Mouse (Mus musculus) liver, adult 2 months (tissue): ENCODE measurements around the gene Tmigd3. TPM values are rescaled to one million over a fixed set of nuclear protein-coding genes. Genes with fewer than 3 reads are reported as not detected.
"Not testable (repeated sequence)": the region's sequence is repeated elsewhere in the genome, so short reads cannot be mapped to it uniquely, and the experiment has no call there.

Experiments
- DNase-seq: peaks from one replicate; pipeline ENCODE4 v3.0.0-alpha.2; 2011; ENCODE audit warnings: low read depth, low spot score; ENCODE audit errors: extremely low read depth
- H3K27ac ChIP-seq: fragments of 200-500 bp; replicated peaks from 2 replicates; pipeline ENCODE4 v1.5.1; 2012; ENCODE audit warnings: low read depth, mild to moderate bottlenecking, control low read depth, inconsistent platforms, low read length; ENCODE audit not compliant: insufficient read depth
- H3K27me3 ChIP-seq: fragments of 200-500 bp; 2 replicates; pipeline ENCODE4 v1.6.1; 2012; ENCODE audit warnings: mild to moderate bottlenecking, moderate library complexity, low read length, inconsistent platforms; ENCODE audit not compliant: control insufficient read depth, insufficient read depth
- H3K36me3 ChIP-seq: fragments of 200-500 bp; 2 replicates; pipeline ENCODE4 v1.6.1; 2012; ENCODE audit warnings: low read length, inconsistent platforms; ENCODE audit not compliant: control insufficient read depth, insufficient read depth
- H3K4me1 ChIP-seq: fragments of 200-500 bp; 2 replicates; pipeline ENCODE4 v1.6.1; 2011; ENCODE audit warnings: low read length; ENCODE audit not compliant: control insufficient read depth, insufficient read depth
- H3K4me3 ChIP-seq: fragments of 200-500 bp; 2 replicates; pipeline ENCODE4 v1.5.1; 2011; ENCODE audit warnings: low read depth, mild to moderate bottlenecking, control low read depth, low read length, moderate library complexity; ENCODE audit not compliant: insufficient read depth
- H3K79me2 ChIP-seq: fragments of 200-500 bp; 2 replicates; pipeline ENCODE4 v1.6.1; 2012; ENCODE audit warnings: inconsistent platforms, mild to moderate bottlenecking, low read length, moderate library complexity; ENCODE audit not compliant: control insufficient read depth, insufficient read depth
- H3K9ac ChIP-seq: fragments of 200-500 bp; 2 replicates; pipeline ENCODE4 v1.6.1; 2012; ENCODE audit warnings: low read depth, mild to moderate bottlenecking, control low read depth, inconsistent platforms, low read length
- CTCF ChIP-seq: fragments of 200-500 bp; IDR thresholded peaks from 2 replicates; pipeline ENCODE4 v1.5.1; 2011; ENCODE audit warnings: low read depth, low read length, control low read depth
- POLR2A ChIP-seq: fragments of 200-500 bp; IDR thresholded peaks from 2 replicates; pipeline ENCODE4 v1.6.1; 2011; ENCODE audit warnings: low read length, control low read depth; ENCODE audit not compliant: insufficient read depth; ENCODE audit errors: extremely low read depth
- WGBS: fragments of 180-500 bp; shearing (Covaris S2); methylation state at CpG from one replicate; pipeline ENCODE4 v1.1.7; 2018; 5-methylcytosine and 5-hydroxymethylcytosine counted together
- polyA plus RNA-seq: library from polyadenylated mRNA; depleted of rRNA; stranded (reverse); fragments of >200 nt; gene quantifications from 2 replicates; pipeline ENCODE4 v1.2.3, GENCODE M21; 2012
- total RNA-seq: library from RNA; depleted of rRNA; stranded (reverse); fragments of >200 nt; gene quantifications from 2 replicates; pipeline ENCODE4 v1.2.3, GENCODE M21; 2014

Tmigd3 gene
- total and polyA plus RNA-seq, 2 experiments: 0.12 TPM; not detected in 1

GRCm38 (mm10) chr3:105915281-105915680 is 44.6 kb downstream of the Tmigd3 start:
- no peaks in the 10 kb centered on the region for H3K36me3 ChIP-seq
- no peaks in the 10 kb centered on the region for H3K79me2 ChIP-seq
- DNase-seq: no peak
- no peak overlapping the region for H3K27ac ChIP-seq
- WGBS: 37% methylated on average over 1 of the region's 1 CpGs
- TF ChIP-seq POLR2A (no peak), CTCF (no peak)
- no peak overlapping the region for H3K9ac ChIP-seq
- no peaks in the 10 kb centered on the region for H3K4me1 ChIP-seq
- H3K27me3 ChIP-seq: no peaks in the 10 kb centered on the region
- no peak overlapping the region for H3K4me3 ChIP-seq

GRCm38 (mm10) chr3:105916455-105916854 is 45.8 kb downstream of the Tmigd3 start:
- not testable (repeated sequence) for H3K79me2 ChIP-seq, H3K27me3 ChIP-seq, H3K4me1 ChIP-seq, DNase-seq, H3K27ac ChIP-seq, H3K9ac ChIP-seq, H3K36me3 ChIP-seq, H3K4me3 ChIP-seq

DNA sequence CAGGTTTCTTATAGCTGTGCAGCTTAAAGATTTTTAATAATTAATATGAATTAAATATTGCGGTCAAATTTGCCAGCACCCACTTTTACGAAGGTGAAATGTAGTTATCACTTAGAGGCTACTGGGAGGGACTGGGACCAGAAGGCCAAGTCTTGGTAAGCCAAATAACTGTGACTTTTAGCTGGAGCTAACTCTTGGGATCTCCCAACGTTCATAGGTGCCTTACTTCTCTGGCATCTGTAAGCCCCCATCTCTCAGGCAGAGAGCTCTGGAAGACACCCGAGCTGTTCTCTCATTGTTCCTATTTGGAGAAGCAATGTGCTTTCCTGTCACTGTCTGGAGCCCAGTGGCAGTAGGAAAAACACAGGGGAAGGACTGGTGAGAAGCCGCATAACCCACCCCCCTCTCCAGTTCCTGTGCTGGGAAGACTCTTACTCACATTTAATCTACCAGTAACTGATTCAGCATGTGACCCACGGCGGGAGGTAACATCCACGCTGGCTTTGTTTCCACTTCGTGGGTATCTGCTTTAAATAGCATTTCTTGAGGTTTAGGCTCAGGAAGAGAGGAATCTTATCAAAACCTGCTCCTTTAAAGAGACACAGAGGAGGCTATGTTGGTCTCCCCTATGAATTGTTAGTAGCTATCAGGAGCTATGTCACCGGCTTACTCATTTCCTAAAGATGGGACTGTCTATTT is 47.1 kb downstream of the Tmigd3 start:
- H3K79me2 ChIP-seq: no peaks in the 10 kb centered on the region
- whole genome bisulfite sequencing: 76% methylated on average over 10 of the region's 10 CpGs
- H3K27me3 ChIP-seq: no peaks in the 10 kb centered on the region
- no peak overlapping the region for H3K9ac ChIP-seq
- no peaks in the 10 kb centered on the region for H3K4me1 ChIP-seq
- no peak overlapping the region for H3K27ac ChIP-seq
- TF ChIP-seq CTCF (no peak), POLR2A (no peak)
- no peak overlapping the region for H3K4me3 ChIP-seq
- DNase-seq: no peak
- H3K36me3 ChIP-seq: no peaks in the 10 kb centered on the region

DNA sequence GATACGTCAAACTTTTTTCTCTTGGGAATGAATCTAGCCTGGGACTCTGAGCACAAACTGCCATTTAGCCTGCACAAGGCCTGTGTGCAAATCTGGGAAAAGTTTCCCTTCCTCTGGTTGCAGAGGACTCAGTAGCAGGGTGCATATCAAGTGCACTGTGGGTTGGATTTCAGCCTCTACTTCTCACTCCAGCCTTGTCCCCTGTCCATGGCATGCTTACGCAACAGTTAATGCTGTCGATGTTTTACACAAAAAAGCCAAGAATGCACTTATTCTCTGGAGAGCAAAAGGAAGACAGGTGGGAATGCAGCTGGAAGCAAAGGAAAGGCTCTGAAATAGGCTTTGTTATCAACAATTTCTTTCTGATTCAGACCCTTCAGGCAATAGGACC is 47.6 kb downstream of the Tmigd3 start:
- DNase-seq: no peak
- no peaks in the 10 kb centered on the region for H3K4me1 ChIP-seq
- no peaks in the 10 kb centered on the region for H3K27me3 ChIP-seq
- TF ChIP-seq CTCF: no peak
- no peak for TF ChIP-seq POLR2A
- H3K79me2 ChIP-seq: no peaks in the 10 kb centered on the region
- no peaks in the 10 kb centered on the region for H3K36me3 ChIP-seq
- no peak overlapping the region for H3K4me3 ChIP-seq
- H3K27ac ChIP-seq: no peak overlapping the region
- 65% methylated on average over 3 of the region's 3 CpGs for WGBS
- H3K9ac ChIP-seq: no peak overlapping the region

- not testable (repeated sequence) for H3K4me3 ChIP-seq, H3K4me1 ChIP-seq, H3K79me2 ChIP-seq, H3K27me3 ChIP-seq, H3K9ac ChIP-seq, H3K27ac ChIP-seq, DNase-seq, H3K36me3 ChIP-seq
These were observed 50.0 kb downstream of the Tmigd3 start for GRCm38 (mm10) chr3:105920743-105921142.

DNA sequence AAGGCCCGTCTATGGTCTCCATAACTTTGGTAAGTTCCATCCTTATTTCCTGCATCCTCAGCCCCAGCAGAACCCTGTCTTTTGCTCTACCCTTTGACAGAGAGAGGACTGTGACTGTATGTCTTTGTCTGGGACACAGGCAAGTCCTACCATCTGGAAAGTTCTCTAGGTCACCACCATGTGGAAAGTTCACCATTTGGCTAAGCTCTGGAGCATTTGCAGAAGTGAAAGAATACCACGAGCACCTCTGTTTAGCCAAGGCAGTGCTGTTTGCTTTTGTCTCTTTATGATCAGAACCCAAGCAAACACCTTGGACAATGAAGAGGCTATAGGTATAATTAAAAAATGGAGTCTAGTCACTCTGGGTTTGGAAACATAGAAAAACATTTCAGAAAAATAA is 51.3 kb downstream of the Tmigd3 start:
- Histone ChIP-seq H3K4me1 (no peaks in the 10 kb centered on the region), H3K9ac (no peak overlapping the region), H3K4me3 (no peak overlapping the region), H3K27ac (no peak overlapping the region), H3K36me3 (no peaks in the 10 kb centered on the region), H3K27me3 (no peaks in the 10 kb centered on the region), H3K79me2 (no peaks in the 10 kb centered on the region)
- 72% methylated on average over 2 of the region's 2 CpGs for WGBS
- TF ChIP-seq POLR2A: no peak
- TF ChIP-seq CTCF: no peak
- no peak for DNase-seq
